In the genomic region with DNA sequence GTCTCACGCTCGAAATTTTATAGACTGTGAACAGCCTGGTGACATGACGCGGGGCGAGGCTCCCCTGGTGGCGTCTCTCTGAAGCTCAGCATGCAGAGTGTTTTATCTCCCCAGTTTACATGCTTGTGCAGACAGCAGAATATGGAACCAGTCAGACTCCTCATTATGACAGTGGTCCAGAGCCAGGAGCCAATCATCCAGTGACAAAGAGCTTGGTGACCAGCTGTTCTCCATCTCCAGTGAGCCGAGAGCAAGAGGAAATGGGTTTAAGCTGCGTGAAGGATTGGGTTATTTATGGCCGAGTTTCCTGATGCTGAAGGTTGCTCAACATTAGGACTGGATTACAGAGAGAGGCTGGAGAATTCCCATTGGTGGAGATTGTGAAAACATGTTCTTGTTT, we compare ENCODE assay signal across 9 mouse cellular contexts. TPM values are rescaled to one million over a fixed set of nuclear protein-coding genes. Genes with fewer than 3 reads are reported as not detected.
DNase-seq lines count a peak whose midpoint lies in the region; ATAC-seq and TF ChIP-seq lines count a peak whose summit lies in the region.
"Had no signal": no experiment of that assay in that cellular context is flagged by ENCODE, and none has a peak within 500 bp of the region (broad histone marks: within the 10 kb centered on the region; RNA-seq: fewer than 3 reads in every experiment).

No protein-coding gene starts in this region.

- peak; percentile 65 for TF ChIP-seq CTCF in midbrain, postnatal 0 days (IDR thresholded peaks at IDR 0.05)

- WGBS in midbrain, postnatal 0 days, result 36% methylated on average over 9 of the region's 9 CpGs

- H3K36me3 ChIP-seq in midbrain, postnatal 0 days (ENCODE audit: insufficient read depth, low read length), result no peaks in the 10 kb centered on the region

- no peak overlapping the region for H3K4me3 ChIP-seq in midbrain, postnatal 0 days (ENCODE audit: low read depth, low read length)
- H3K4me3 ChIP-seq: erythroblast, embryonic 14.5 days had no signal

- no peaks in the 10 kb centered on the region for H3K9me3 ChIP-seq in midbrain, postnatal 0 days (ENCODE audit: low read length)

- H3K4me2 ChIP-seq in midbrain, postnatal 0 days (ENCODE audit: low read depth, low read length, poor library complexity, severe bottlenecking), result no peak overlapping the region; the same call in 1 of the 2 replicates

- DNase-seq in gastrocnemius, postnatal 10 days, result peak; percentile 13
- DNase-seq in gastrocnemius, postnatal 36 days, result no peak
- peak; percentile 60 for DNase-seq in embryo, embryonic 10.5 days (ENCODE audit: low spot score)
- peak; percentile 45 to 52 for DNase-seq in heart, postnatal 10 days
- DNase-seq in kidney, postnatal 36 days, result peak; percentile 22 to 40
- DNase-seq in midbrain, postnatal 0 days (ENCODE audit: low spot score), result peak; percentile 84
- no peak for DNase-seq in spleen, adult 18-20 months
- no peak for DNase-seq in spleen, postnatal 4 days (ENCODE audit: low spot score in 2 of 2)

- peak; percentile 79 for ATAC-seq in midbrain, postnatal 0 days (ENCODE audit: low FRiP score)

- no peaks in the 10 kb centered on the region for H3K4me1 ChIP-seq in midbrain, postnatal 0 days (ENCODE audit: insufficient read depth, low read length)

- intact Hi-C loops in gastrocnemius, postnatal 36 days (cut with DNase I), result no loop called here
- intact Hi-C loops in heart, postnatal 10 days (cut with DNase I), result no loop called here

- no peak overlapping the region for H3K9ac ChIP-seq in midbrain, postnatal 0 days (replicated peaks; ENCODE audit: low read length, poor library complexity, severe bottlenecking)

- H3K27me3 ChIP-seq in midbrain, postnatal 0 days (ENCODE audit: insufficient read depth, low read length), result no peaks in the 10 kb centered on the region

- no peak overlapping the region for H3K27ac ChIP-seq in midbrain, postnatal 0 days (ENCODE audit: low read depth, low read length)

RNA-seq across cellular contexts. Expression of gene Sgpp2, which starts 28.1 kb away (rescaled TPM):
- total RNA-seq in gastrocnemius, postnatal 10 days (2021), result not detected
- total RNA-seq in gastrocnemius, postnatal 36 days (2021), result not detected
- total RNA-seq in heart, postnatal 10 days (2021), result not detected
- 2.8 and 3.3 TPM in 2 replicates for total RNA-seq in midbrain, postnatal 0 days (2014; rRNA removed)
- 1.7 and 1.9 TPM in 2 replicates for polyA plus RNA-seq in midbrain, postnatal 0 days (2015; fragmentation: Nextera tagmentation; extraction: Ambion mirVana)
- polyA plus RNA-seq: erythroblast, embryonic 14.5 days had no signal

Comparison
In these comparisons a context has a peak if more than half of its experiments do, and no peak if none do; other contexts are left out.
1. DNase-seq: peak in gastrocnemius, postnatal 10 days (single experiment), embryo, embryonic 10.5 days (single experiment), heart, postnatal 10 days (2 of 2), kidney, postnatal 36 days (2 of 2) and midbrain, postnatal 0 days (single experiment); none in gastrocnemius, postnatal 36 days (0 of 2), spleen, adult 18-20 months (0 of 2) and spleen, postnatal 4 days (0 of 2).